ENCODE assay signal across 8 mouse cellular contexts in the genomic region with DNA sequence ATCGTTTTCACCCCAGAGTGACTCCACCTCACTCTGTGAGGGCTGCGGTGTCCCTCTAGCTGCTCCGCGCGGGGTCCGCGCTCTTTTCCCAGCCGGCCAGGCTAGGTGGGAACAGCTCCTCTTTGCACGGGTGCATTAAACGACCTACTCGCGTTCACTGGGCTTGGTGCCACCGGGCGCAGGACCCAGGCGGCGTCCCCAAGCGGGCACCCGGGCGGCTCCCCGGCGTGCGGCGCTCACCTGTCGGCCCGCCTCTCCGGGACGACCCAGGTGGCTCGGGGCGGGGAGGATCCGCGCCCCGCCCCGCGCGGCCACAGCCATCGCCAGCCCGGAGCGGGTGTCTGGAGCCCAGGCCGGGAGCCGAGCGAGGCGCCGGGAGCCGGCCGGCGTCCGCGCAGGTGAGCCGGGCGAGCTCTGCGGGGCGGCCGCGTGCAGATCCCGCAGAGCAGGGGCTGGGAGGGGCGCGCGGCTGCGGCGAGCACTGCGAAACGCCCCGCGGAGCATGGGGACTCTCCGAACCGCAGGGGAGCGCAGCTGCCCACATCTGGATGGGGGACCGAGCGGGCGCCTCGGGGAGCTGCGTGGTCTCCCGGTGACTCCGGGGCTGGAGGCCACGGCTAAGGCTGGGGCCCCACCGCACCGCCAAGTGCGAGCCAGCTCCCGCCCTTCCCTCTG. TPM values are rescaled to one million over a fixed set of nuclear protein-coding genes. Genes with fewer than 3 reads are reported as not detected.
DNase-seq lines count a peak whose midpoint lies in the region; ATAC-seq and TF ChIP-seq lines count a peak whose summit lies in the region.

A gene (plus strand): TSS at position 313 of the 675 bp plus-strand sequence.

- peak; percentile 19 to 32 for DNase-seq in cerebellum, adult 2 months
- DNase-seq in cerebellum, adult 11-12 months: no peak
- DNase-seq in thymus, postnatal 14 days: peak; percentile 25
- no peak for DNase-seq in thymus, postnatal 10 days (ENCODE audit: low spot score in 2 of 2)
- DNase-seq in hindbrain, postnatal 0 days (ENCODE audit: low spot score): peak; percentile 31
- DNase-seq in spleen, postnatal 36 days (ENCODE audit: low spot score in 2 of 2): no peak

- no peaks in the 10 kb centered on the region for H3K36me3 ChIP-seq in hindbrain, postnatal 0 days (ENCODE audit: insufficient read depth, low read length)
- H3K36me3 ChIP-seq in liver, embryonic 15.5 days (replicated peaks): no peaks in the 10 kb centered on the region
- H3K36me3 ChIP-seq in neural tube, embryonic 14.5 days (ENCODE audit: control insufficient read depth, insufficient read depth, low read length): no peaks in the 10 kb centered on the region

- peak within 1 kb of the TSS; percentile 100 for H3K4me2 ChIP-seq in hindbrain, postnatal 0 days (ENCODE audit: low read depth, low read length)
- peak within 1 kb of the TSS; percentile 65 for H3K4me2 ChIP-seq in liver, embryonic 15.5 days
- H3K4me2 ChIP-seq in neural tube, embryonic 14.5 days (ENCODE audit: low read depth, low read length): peak within 1 kb of the TSS; percentile 99

- TF ChIP-seq CTCF in cerebellum, adult 2 months (IDR thresholded peaks at IDR 0.05; ENCODE audit: borderline replicate concordance, insufficient read depth, low read depth, low read length): no peak
- TF ChIP-seq CTCF in hindbrain, postnatal 0 days (IDR thresholded peaks at IDR 0.05; ENCODE audit: low read depth): no peak

- peak within 1 kb of the TSS; percentile 43 for H3K4me3 ChIP-seq in cerebellum, adult 2 months (replicated peaks; ENCODE audit: insufficient read depth, low read depth, low read length)
- H3K4me3 ChIP-seq in hindbrain, postnatal 0 days (ENCODE audit: low read length): peak within 1 kb of the TSS; percentile 67
- peak within 1 kb of the TSS; percentile 42 for H3K4me3 ChIP-seq in liver, embryonic 15.5 days (replicated peaks)
- peak within 1 kb of the TSS; percentile 62 for H3K4me3 ChIP-seq in neural tube, embryonic 14.5 days (ENCODE audit: low read depth, low read length)

- WGBS in cerebellum, adult 2 months: 2% methylated on average over 78 of the region's 79 CpGs
- under 1% methylated on average over 74 of the region's 79 CpGs for WGBS in hindbrain, postnatal 0 days
- under 1% methylated on average over 79 of the region's 79 CpGs for WGBS in liver, embryonic 15.5 days (ENCODE audit: insufficient replicate concordance)
- WGBS in neural tube, embryonic 14.5 days: under 1% methylated on average over 63 of the region's 79 CpGs

- TF ChIP-seq POLR2A in cerebellum, adult 2 months (IDR thresholded peaks at IDR 0.05; ENCODE audit: borderline replicate concordance, insufficient read depth, low read length): no peak

- H3K27me3 ChIP-seq in cerebellum, adult 2 months (ENCODE audit: control insufficient read depth, insufficient read depth, low read length): no peaks in the 10 kb centered on the region
- no peaks in the 10 kb centered on the region for H3K27me3 ChIP-seq in hindbrain, postnatal 0 days (ENCODE audit: insufficient read depth, low read length)
- peaks cover 63% of the 10 kb centered on the region for H3K27me3 ChIP-seq in liver, embryonic 15.5 days
- H3K27me3 ChIP-seq in neural tube, embryonic 14.5 days (ENCODE audit: control insufficient read depth, insufficient read depth, low read length): peaks cover 11% of the 10 kb centered on the region; the same call in 1 of the 2 replicates

- H3K27ac ChIP-seq in cerebellum, adult 2 months (ENCODE audit: insufficient read depth, low read length): no peak within 1 kb of the TSS
- no peak within 1 kb of the TSS for H3K27ac ChIP-seq in hindbrain, postnatal 0 days
- H3K27ac ChIP-seq in liver, embryonic 15.5 days (replicated peaks): no peak within 1 kb of the TSS
- no peak within 1 kb of the TSS for H3K27ac ChIP-seq in neural tube, embryonic 14.5 days (ENCODE audit: low read depth, low read length)

- H3K9ac ChIP-seq in hindbrain, postnatal 0 days (replicated peaks; ENCODE audit: low read length): peak within 1 kb of the TSS; percentile 66
- H3K9ac ChIP-seq in liver, embryonic 15.5 days: no peak within 1 kb of the TSS
- H3K9ac ChIP-seq in neural tube, embryonic 14.5 days (replicated peaks; ENCODE audit: low read depth, low read length): peak within 1 kb of the TSS; percentile 75

- ATAC-seq in hindbrain, postnatal 0 days: peak; percentile 66
- no peak for ATAC-seq in liver, embryonic 15.5 days (ENCODE audit: insufficient read depth)
- peak; percentile 72 for ATAC-seq in neural tube, embryonic 14.5 days (ENCODE audit: low read depth)

- no peaks in the 10 kb centered on the region; the same call in 1 of the 2 replicates for H3K4me1 ChIP-seq in cerebellum, adult 2 months (ENCODE audit: control insufficient read depth, insufficient read depth, low read length)
- no peaks in the 10 kb centered on the region for H3K4me1 ChIP-seq in hindbrain, postnatal 0 days (ENCODE audit: insufficient read depth, low read length)
- peaks cover 9% of the 10 kb centered on the region; the same call in 1 of the 2 replicates for H3K4me1 ChIP-seq in liver, embryonic 15.5 days (replicated peaks)
- no peaks in the 10 kb centered on the region; the same call in 1 of the 2 replicates for H3K4me1 ChIP-seq in neural tube, embryonic 14.5 days (ENCODE audit: control insufficient read depth, insufficient read depth, low read length)

- no peaks in the 10 kb centered on the region for H3K9me3 ChIP-seq in hindbrain, postnatal 0 days (ENCODE audit: low read length)
- H3K9me3 ChIP-seq in liver, embryonic 15.5 days (replicated peaks): no peaks in the 10 kb centered on the region
- no peaks in the 10 kb centered on the region for H3K9me3 ChIP-seq in neural tube, embryonic 14.5 days (ENCODE audit: control insufficient read depth, low read length)

RNA-seq across cellular contexts. Expression of the gene that starts here (rescaled TPM):
- 7.5 and 10.7 TPM in 2 replicates for polyA plus RNA-seq in cerebellum, adult 2 months (2012; rRNA removed)
- total RNA-seq in hindbrain, postnatal 0 days (2014; rRNA removed): 13.9 and 16.2 TPM in 2 replicates
- polyA plus RNA-seq in hindbrain, postnatal 0 days (2015; fragmentation: Nextera tagmentation; extraction: Ambion mirVana): 17.4 and 21.8 TPM in 2 replicates
- not detected in 2 replicates for polyA plus RNA-seq in liver, embryonic 15.5 days (2015; fragmentation: Nextera tagmentation; extraction: Ambion mirVana)
- 14.1 and 24.6 TPM in 2 replicates for polyA plus RNA-seq in neural tube, embryonic 14.5 days (2014; fragmentation: Nextera tagmentation; extraction: Ambion mirVana)

Comparison
In these comparisons a context has a peak if more than half of its experiments do, and no peak if none do; other contexts are left out.
1. DNase-seq: peak in cerebellum, adult 2 months (2 of 2), thymus, postnatal 14 days (single experiment) and hindbrain, postnatal 0 days (single experiment); none in cerebellum, adult 11-12 months (single experiment), thymus, postnatal 10 days (0 of 2) and spleen, postnatal 36 days (0 of 2).
2. Peak in every context shown above with its lines, with median percentiles within 50 percentile points of each other: H3K4me3 ChIP-seq and H3K4me2 ChIP-seq.